Mouse (Mus musculus): ENCODE data around the gene Lhx9. TPM values are rescaled to one million over a fixed set of nuclear protein-coding genes. Genes with fewer than 3 reads are reported as not detected.

The Lhx9 gene
- polyA plus RNA-seq, 1 experiment from 2014 or later: 15.9 TPM

- ATAC-seq (ENCODE audit: low FRiP score, low read depth): no peak
- WGBS: 5% methylated on average over 12 of the region's 12 CpGs
- peak overlapping the region; percentile 2; the same call in 1 of the 2 replicates for H3K4me2 ChIP-seq
- peaks cover 41% of the 10 kb centered on the region for H3K4me1 ChIP-seq (replicated peaks)
- peaks cover 63% of the 10 kb centered on the region for H3K27me3 ChIP-seq
- no peaks in the 10 kb centered on the region for H3K9me3 ChIP-seq
- no peaks in the 10 kb centered on the region; the same call in 1 of the 2 replicates for H3K36me3 ChIP-seq
- H3K27ac ChIP-seq (replicated peaks): 0 out of 2 replicates have a peak overlapping the region, but pooled peaks have one; percentile 12
- H3K4me3 ChIP-seq: peak overlapping the region; percentile 20
- no peak overlapping the region for H3K9ac ChIP-seq
These were observed 2.2 kb downstream of the Lhx9 start for GRCm38 (mm10) chr1:138846131-138846530.

GRCm38 (mm10) chr1:138845481-138845880 lies 2.9 kb downstream of the Lhx9 start:
- Histone ChIP-seq H3K9ac (no peak overlapping the region), H3K4me3 (peak overlapping the region; percentile 20; the same call in 1 of the 2 replicates), H3K27ac (replicated peaks) (no peak overlapping the region)

GRCm38 (mm10) chr1:138844166-138844565 lies 4.2 kb downstream of the Lhx9 start:
- Histone ChIP-seq H3K4me3 (peak overlapping the region; percentile 29; the same call in 1 of the 2 replicates), H3K4me1 (replicated peaks) (peaks cover 41% of the 10 kb centered on the region), H3K27ac (replicated peaks) (no peak overlapping the region), H3K36me3 (no peaks in the 10 kb centered on the region), H3K9ac (no peak overlapping the region), H3K9me3 (no peaks in the 10 kb centered on the region), H3K4me2 (peak overlapping the region; percentile 54), H3K27me3 (peaks cover 57% of the 10 kb centered on the region)
- no peak for ATAC-seq (ENCODE audit: low FRiP score, low read depth)
- WGBS: 2% methylated on average over 3 of the region's 3 CpGs

More at GRCm38 (mm10) chr1:138845481-138845880, 2.9 kb downstream of the Lhx9 start:
- peaks cover 41% of the 10 kb centered on the region for H3K4me1 ChIP-seq (replicated peaks)
- peaks cover 57% of the 10 kb centered on the region for H3K27me3 ChIP-seq
- 0 out of 2 replicates have a peak overlapping the region, but pooled peaks have one; percentile 2 for H3K4me2 ChIP-seq
- no peaks in the 10 kb centered on the region for H3K9me3 ChIP-seq
- ATAC-seq (ENCODE audit: low FRiP score, low read depth): no peak
- WGBS: 7% methylated on average over 3 of the region's 3 CpGs
- no peaks in the 10 kb centered on the region for H3K36me3 ChIP-seq

GRCm38 (mm10) chr1:138843361-138844091 lies 4.9 kb downstream of the Lhx9 start:
- Histone ChIP-seq H3K4me1 (replicated peaks) (peaks cover 36% of the 10 kb centered on the region), H3K4me3 (peak overlapping the region; percentile 29), H3K9ac (no peak overlapping the region), H3K9me3 (no peaks in the 10 kb centered on the region), H3K4me2 (peak overlapping the region; percentile 54), H3K27ac (replicated peaks) (peak overlapping the region; percentile 46; the same call in 1 of the 2 replicates), H3K36me3 (no peaks in the 10 kb centered on the region), H3K27me3 (peaks cover 52% of the 10 kb centered on the region)
- no peak for ATAC-seq (ENCODE audit: low FRiP score, low read depth)
- under 1% methylated on average over 35 of the region's 35 CpGs for WGBS

- ATAC-seq (ENCODE audit: low FRiP score, low read depth): no peak
- Histone ChIP-seq H3K9ac (no peak overlapping the region), H3K4me1 (replicated peaks) (peaks cover 32% of the 10 kb centered on the region), H3K4me2 (peak overlapping the region; percentile 54), H3K4me3 (peak overlapping the region; percentile 33), H3K27ac (replicated peaks) (no peak overlapping the region), H3K9me3 (no peaks in the 10 kb centered on the region), H3K27me3 (peaks cover 52% of the 10 kb centered on the region), H3K36me3 (no peaks in the 10 kb centered on the region)
- 1% methylated on average over 10 of the region's 10 CpGs for WGBS
These were observed 5.6 kb downstream of the Lhx9 start for GRCm38 (mm10) chr1:138842756-138843155.

- 1% methylated on average over 8 of the region's 8 CpGs for WGBS
- H3K27me3 ChIP-seq: peaks cover 56% of the 10 kb centered on the region
- H3K4me1 ChIP-seq (replicated peaks): peaks cover 31% of the 10 kb centered on the region
- H3K36me3 ChIP-seq: no peaks in the 10 kb centered on the region
- peak overlapping the region; percentile 33 for H3K4me3 ChIP-seq
- 0 out of 2 replicates have a peak, but pooled peaks have one; percentile 27 for ATAC-seq (ENCODE audit: low FRiP score, low read depth)
- H3K9me3 ChIP-seq: no peaks in the 10 kb centered on the region
- peak overlapping the region; percentile 52 for H3K4me2 ChIP-seq
- H3K9ac ChIP-seq: 0 out of 2 replicates have a peak overlapping the region, but pooled peaks have one; percentile 23
- no peak overlapping the region for H3K27ac ChIP-seq (replicated peaks)
These were observed 6.1 kb downstream of the Lhx9 start for GRCm38 (mm10) chr1:138842315-138842714.

- peak overlapping the region; percentile 52 for H3K4me2 ChIP-seq
- H3K36me3 ChIP-seq: no peaks in the 10 kb centered on the region
- ATAC-seq (ENCODE audit: low FRiP score, low read depth): no peak
- 1% methylated on average over 54 of the region's 54 CpGs for WGBS
- H3K4me1 ChIP-seq (replicated peaks): peaks cover 28% of the 10 kb centered on the region
- H3K4me3 ChIP-seq: peak overlapping the region; percentile 33
- H3K27me3 ChIP-seq: peaks cover 58% of the 10 kb centered on the region
- peak overlapping the region; percentile 23; the same call in 1 of the 2 replicates for H3K9ac ChIP-seq
- H3K9me3 ChIP-seq: no peaks in the 10 kb centered on the region
- peak overlapping the region; percentile 25; the same call in 1 of the 2 replicates for H3K27ac ChIP-seq (replicated peaks)
These were observed 6.9 kb downstream of the Lhx9 start for GRCm38 (mm10) chr1:138841306-138842095.

- no peak overlapping the region for H3K9ac ChIP-seq
- peak overlapping the region; percentile 52 for H3K4me2 ChIP-seq
- H3K4me1 ChIP-seq (replicated peaks): peaks cover 28% of the 10 kb centered on the region
- H3K9me3 ChIP-seq: no peaks in the 10 kb centered on the region
- no peaks in the 10 kb centered on the region for H3K36me3 ChIP-seq
- peak overlapping the region; percentile 33 for H3K4me3 ChIP-seq
- 4% methylated on average over 25 of the region's 25 CpGs for WGBS
- H3K27ac ChIP-seq (replicated peaks): peak overlapping the region; percentile 25; the same call in 1 of the 2 replicates
- ATAC-seq (ENCODE audit: low FRiP score, low read depth): no peak
- peaks cover 58% of the 10 kb centered on the region for H3K27me3 ChIP-seq
These were observed 7.7 kb downstream of the Lhx9 start for GRCm38 (mm10) chr1:138840440-138841305.

- peaks cover 56% of the 10 kb centered on the region for H3K27me3 ChIP-seq
- peaks cover 28% of the 10 kb centered on the region for H3K4me1 ChIP-seq (replicated peaks)
- H3K4me2 ChIP-seq: peak overlapping the region; percentile 23
- no peak for ATAC-seq (ENCODE audit: low FRiP score, low read depth)
- H3K36me3 ChIP-seq: no peaks in the 10 kb centered on the region
- H3K9me3 ChIP-seq: no peaks in the 10 kb centered on the region
- WGBS: 3% methylated on average over 16 of the region's 16 CpGs
- peak overlapping the region; percentile 33 for H3K4me3 ChIP-seq
- no peak overlapping the region for H3K9ac ChIP-seq
- peak overlapping the region; percentile 14; the same call in 1 of the 2 replicates for H3K27ac ChIP-seq (replicated peaks)
These were observed 8.5 kb downstream of the Lhx9 start for GRCm38 (mm10) chr1:138839809-138840430.

GRCm38 (mm10) chr1:138839291-138839690 lies 9.1 kb downstream of the Lhx9 start:
- H3K4me1 ChIP-seq (replicated peaks): peaks cover 28% of the 10 kb centered on the region
- ATAC-seq (ENCODE audit: low FRiP score, low read depth): no peak
- H3K36me3 ChIP-seq: no peaks in the 10 kb centered on the region
- H3K9me3 ChIP-seq: no peaks in the 10 kb centered on the region
- H3K27ac ChIP-seq (replicated peaks): no peak overlapping the region
- H3K4me3 ChIP-seq: peak overlapping the region; percentile 33; the same call in 1 of the 2 replicates
- WGBS: 11% methylated on average over 2 of the region's 2 CpGs
- peaks cover 57% of the 10 kb centered on the region for H3K27me3 ChIP-seq
- no peak overlapping the region for H3K4me2 ChIP-seq
- no peak overlapping the region for H3K9ac ChIP-seq
